Mouse (Mus musculus): ENCODE results near the gene Tppp3. TPM values are rescaled to one million over a fixed set of nuclear protein-coding genes. Genes with fewer than 3 reads are reported as not detected.
A peak's percentile ranks its signal among the peaks of the same experiment; 100 is the strongest.

Tppp3 gene
- polyA plus RNA-seq, 1 experiment from 2014 or later = 38.7 TPM

GRCm38 (mm10) chr8:105472983-105473382, 1.7 kb upstream of the Tppp3 start:
- 73% methylated on average over 9 of the region's 9 CpGs for WGBS
- Histone ChIP-seq H3K4me3 (ENCODE audit: low read length) (no peak overlapping the region), H3K9ac (ENCODE audit: low read length) (no peak overlapping the region), H3K4me1 (ENCODE audit: control insufficient read depth, insufficient read depth, low read length) (peaks cover 37% of the 10 kb centered on the region), H3K27ac (ENCODE audit: low read length) (no peak overlapping the region), H3K4me2 (ENCODE audit: low read depth, low read length) (no peak overlapping the region), H3K27me3 (ENCODE audit: control insufficient read depth, insufficient read depth, low read length) (peaks cover 7% of the 10 kb centered on the region; the same call in 1 of the 2 replicates), H3K9me3 (replicated peaks; ENCODE audit: control insufficient read depth, low read length) (no peaks in the 10 kb centered on the region), H3K36me3 (ENCODE audit: control insufficient read depth, insufficient read depth) (0 out of 2 replicates have a peak, but pooled peaks cover 2% of the 10 kb centered on the region)
- ATAC-seq (replicated peaks; ENCODE audit: extremely low read depth, insufficient read depth, low FRiP score) = no peak

- no peak overlapping the region for H3K4me2 ChIP-seq (ENCODE audit: low read depth, low read length)
- no peak overlapping the region for H3K4me3 ChIP-seq (ENCODE audit: low read length)
- 53% methylated on average over 23 of the region's 23 CpGs for WGBS
- H3K27me3 ChIP-seq (ENCODE audit: control insufficient read depth, insufficient read depth, low read length) = peaks cover 7% of the 10 kb centered on the region; the same call in 1 of the 2 replicates
- H3K27ac ChIP-seq (ENCODE audit: low read length) = no peak overlapping the region
- no peak overlapping the region for H3K9ac ChIP-seq (ENCODE audit: low read length)
- no peak for ATAC-seq (replicated peaks; ENCODE audit: extremely low read depth, insufficient read depth, low FRiP score)
- 0 out of 2 replicates have a peak, but pooled peaks cover 2% of the 10 kb centered on the region for H3K36me3 ChIP-seq (ENCODE audit: control insufficient read depth, insufficient read depth)
- no peaks in the 10 kb centered on the region for H3K9me3 ChIP-seq (replicated peaks; ENCODE audit: control insufficient read depth, low read length)
- H3K4me1 ChIP-seq (ENCODE audit: control insufficient read depth, insufficient read depth, low read length) = peaks cover 34% of the 10 kb centered on the region
Observed at GRCm38 (mm10) chr8:105472414-105472932, 1.1 kb upstream of the Tppp3 start.

- H3K36me3 ChIP-seq (ENCODE audit: control insufficient read depth, insufficient read depth) = peaks cover under 1% of the 10 kb centered on the region; the same call in 1 of the 2 replicates
- no peak overlapping the region for H3K27ac ChIP-seq (ENCODE audit: low read length)
- WGBS = 22% methylated on average over 11 of the region's 11 CpGs
- peak overlapping the region; percentile 66 for H3K4me2 ChIP-seq (ENCODE audit: low read depth, low read length)
- no peaks in the 10 kb centered on the region for H3K9me3 ChIP-seq (replicated peaks; ENCODE audit: control insufficient read depth, low read length)
- no peak; the same call in 1 of the 2 replicates for ATAC-seq (replicated peaks; ENCODE audit: extremely low read depth, insufficient read depth, low FRiP score)
- peaks cover 34% of the 10 kb centered on the region for H3K4me1 ChIP-seq (ENCODE audit: control insufficient read depth, insufficient read depth, low read length)
- peaks cover 7% of the 10 kb centered on the region; the same call in 1 of the 2 replicates for H3K27me3 ChIP-seq (ENCODE audit: control insufficient read depth, insufficient read depth, low read length)
- H3K9ac ChIP-seq (ENCODE audit: low read length) = peak overlapping the region; percentile 63
- H3K4me3 ChIP-seq (ENCODE audit: low read length) = peak overlapping the region; percentile 43
Observed at GRCm38 (mm10) chr8:105470681-105471313, 529 bp downstream of the Tppp3 start.

DNA sequence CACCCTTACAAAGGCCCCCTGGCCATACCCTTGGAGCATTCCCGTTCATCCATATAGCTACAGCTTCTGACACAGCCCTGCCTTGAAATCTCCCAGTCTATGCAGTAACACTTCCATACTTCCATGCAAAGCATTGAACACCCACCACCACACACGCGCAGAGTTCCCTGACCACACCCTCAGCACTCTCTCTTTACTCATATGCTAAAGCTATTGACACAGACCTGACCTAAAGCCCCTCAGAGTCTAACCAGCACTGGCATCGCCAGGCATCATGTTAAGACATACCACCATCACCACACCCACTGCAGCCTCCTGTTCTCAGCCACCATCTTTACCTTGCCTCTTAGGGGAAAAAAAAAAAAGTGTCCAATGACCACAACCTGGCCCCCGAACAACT, 1.1 kb downstream of the Tppp3 start:
- Histone ChIP-seq H3K4me1 (ENCODE audit: control insufficient read depth, insufficient read depth, low read length) (peaks cover 34% of the 10 kb centered on the region), H3K4me2 (ENCODE audit: low read depth, low read length) (peak overlapping the region; percentile 66; the same call in 1 of the 2 replicates), H3K27me3 (ENCODE audit: control insufficient read depth, insufficient read depth, low read length) (peaks cover 7% of the 10 kb centered on the region; the same call in 1 of the 2 replicates)

GRCm38 (mm10) chr8:105469816-105470215, 1.5 kb downstream of the Tppp3 start:
- ATAC-seq (replicated peaks; ENCODE audit: extremely low read depth, insufficient read depth, low FRiP score) = no peak
- Histone ChIP-seq H3K9ac (ENCODE audit: low read length) (no peak overlapping the region), H3K4me3 (ENCODE audit: low read length) (no peak overlapping the region), H3K4me1 (ENCODE audit: control insufficient read depth, insufficient read depth, low read length) (peaks cover 31% of the 10 kb centered on the region), H3K4me2 (ENCODE audit: low read depth, low read length) (no peak overlapping the region), H3K27ac (ENCODE audit: low read length) (no peak overlapping the region), H3K9me3 (replicated peaks; ENCODE audit: control insufficient read depth, low read length) (no peaks in the 10 kb centered on the region), H3K36me3 (ENCODE audit: control insufficient read depth, insufficient read depth) (no peaks in the 10 kb centered on the region; the same call in 1 of the 2 replicates), H3K27me3 (ENCODE audit: control insufficient read depth, insufficient read depth, low read length) (peaks cover 7% of the 10 kb centered on the region; the same call in 1 of the 2 replicates)
- 88% methylated on average over 5 of the region's 5 CpGs for WGBS

More for the DNA sequence above, 1.1 kb downstream of the Tppp3 start:
- Histone ChIP-seq H3K27ac (ENCODE audit: low read length) (no peak overlapping the region), H3K4me3 (ENCODE audit: low read length) (no peak overlapping the region), H3K36me3 (ENCODE audit: control insufficient read depth, insufficient read depth) (no peaks in the 10 kb centered on the region; the same call in 1 of the 2 replicates), H3K9ac (ENCODE audit: low read length) (no peak overlapping the region), H3K9me3 (replicated peaks; ENCODE audit: control insufficient read depth, low read length) (no peaks in the 10 kb centered on the region)
- no peak for ATAC-seq (replicated peaks; ENCODE audit: extremely low read depth, insufficient read depth, low FRiP score)
- 80% methylated on average over 5 of the region's 5 CpGs for whole genome bisulfite sequencing

DNA sequence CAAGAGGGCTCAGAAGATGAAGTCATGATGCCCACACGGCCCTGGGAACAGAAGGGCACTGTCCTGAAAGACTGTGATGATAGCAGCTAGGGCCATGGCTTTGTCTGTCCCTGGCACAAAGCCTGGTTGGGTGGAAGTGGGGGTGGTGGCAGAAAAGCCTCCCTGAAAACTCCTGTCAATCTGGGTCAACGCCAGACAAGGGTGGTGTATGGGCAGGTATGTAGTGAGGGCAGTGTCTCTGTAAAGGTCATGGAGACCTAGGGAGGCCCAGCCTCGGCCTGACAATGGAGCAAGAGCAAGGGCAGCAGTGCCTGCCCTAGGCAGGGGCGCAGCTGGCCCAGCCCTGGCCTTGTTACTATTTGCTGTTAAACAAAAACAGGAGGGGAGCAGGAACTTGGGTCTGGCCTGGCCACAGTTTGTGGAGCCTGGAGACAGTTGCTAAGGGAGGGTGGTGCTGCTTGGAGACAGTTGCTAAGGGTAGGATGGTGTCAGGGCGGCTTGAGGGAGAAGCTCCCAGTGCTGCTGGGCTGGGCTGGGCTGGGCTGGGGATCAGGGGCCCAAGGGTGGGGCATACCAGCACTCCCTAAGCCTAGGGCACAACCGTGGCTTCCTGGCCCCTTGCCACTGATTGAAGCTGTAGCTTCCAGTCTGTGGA, 2.2 kb downstream of the Tppp3 start:
- H3K9ac ChIP-seq (ENCODE audit: low read length) = no peak overlapping the region
- no peak for ATAC-seq (replicated peaks; ENCODE audit: extremely low read depth, insufficient read depth, low FRiP score)
- no peaks in the 10 kb centered on the region; the same call in 1 of the 2 replicates for H3K36me3 ChIP-seq (ENCODE audit: control insufficient read depth, insufficient read depth)
- no peak overlapping the region for H3K27ac ChIP-seq (ENCODE audit: low read length)
- 52% methylated on average over 6 of the region's 6 CpGs for WGBS
- peaks cover 7% of the 10 kb centered on the region; the same call in 1 of the 2 replicates for H3K27me3 ChIP-seq (ENCODE audit: control insufficient read depth, insufficient read depth, low read length)
- no peak overlapping the region for H3K4me3 ChIP-seq (ENCODE audit: low read length)
- no peak overlapping the region for H3K4me2 ChIP-seq (ENCODE audit: low read depth, low read length)
- peaks cover 29% of the 10 kb centered on the region for H3K4me1 ChIP-seq (ENCODE audit: control insufficient read depth, insufficient read depth, low read length)
- H3K9me3 ChIP-seq (replicated peaks; ENCODE audit: control insufficient read depth, low read length) = no peaks in the 10 kb centered on the region

- Histone ChIP-seq H3K9me3 (replicated peaks; ENCODE audit: control insufficient read depth, low read length) (no peaks in the 10 kb centered on the region), H3K27me3 (ENCODE audit: control insufficient read depth, insufficient read depth, low read length) (peaks cover 5% of the 10 kb centered on the region; the same call in 1 of the 2 replicates), H3K9ac (ENCODE audit: low read length) (no peak overlapping the region), H3K4me1 (ENCODE audit: control insufficient read depth, insufficient read depth, low read length) (peaks cover 25% of the 10 kb centered on the region), H3K27ac (ENCODE audit: low read length) (no peak overlapping the region), H3K4me3 (ENCODE audit: low read length) (no peak overlapping the region), H3K4me2 (ENCODE audit: low read depth, low read length) (no peak overlapping the region), H3K36me3 (ENCODE audit: control insufficient read depth, insufficient read depth) (no peaks in the 10 kb centered on the region; the same call in 1 of the 2 replicates)
- WGBS = 91% methylated on average over 27 of the region's 27 CpGs
- ATAC-seq (replicated peaks; ENCODE audit: extremely low read depth, insufficient read depth, low FRiP score) = no peak
Observed at GRCm38 (mm10) chr8:105468002-105468720, 3.2 kb downstream of the Tppp3 start.

GRCm38 (mm10) chr8:105467396-105467985, 3.8 kb downstream of the Tppp3 start:
- Histone ChIP-seq H3K27ac (ENCODE audit: low read length) (no peak overlapping the region; the same call in 1 of the 2 replicates), H3K27me3 (ENCODE audit: control insufficient read depth, insufficient read depth, low read length) (0 out of 2 replicates have a peak, but pooled peaks cover 2% of the 10 kb centered on the region), H3K4me1 (ENCODE audit: control insufficient read depth, insufficient read depth, low read length) (peaks cover 25% of the 10 kb centered on the region), H3K36me3 (ENCODE audit: control insufficient read depth, insufficient read depth) (no peaks in the 10 kb centered on the region; the same call in 1 of the 2 replicates), H3K9me3 (replicated peaks; ENCODE audit: control insufficient read depth, low read length) (no peaks in the 10 kb centered on the region), H3K4me2 (ENCODE audit: low read depth, low read length) (no peak overlapping the region), H3K9ac (ENCODE audit: low read length) (no peak overlapping the region), H3K4me3 (ENCODE audit: low read length) (no peak overlapping the region)
- ATAC-seq (replicated peaks; ENCODE audit: extremely low read depth, insufficient read depth, low FRiP score) = no peak
- WGBS = 91% methylated on average over 10 of the region's 10 CpGs
